Mouse (Mus musculus) layer of hippocampus, postnatal 25 days (tissue): ENCODE measurements around the gene Slc39a5. TPM values are rescaled to one million over a fixed set of nuclear protein-coding genes. Genes with fewer than 3 reads are reported as not detected.

ENCODE experiments used
- DNase-seq, 2 experiments: peaks; one replicate each; pipeline ENCODE4 v3.0.0; 2022; ENCODE audit warnings: mixed read lengths in 2 of 2, low spot score in 1 of 2; ENCODE audit errors: extremely low spot score in 1 of 2
- total RNA-seq, 2 experiments: library from RNA; stranded (reverse); gene quantifications; 2 replicates each; pipeline ENCODE4 v1.2.3; 2021

The Slc39a5 gene
- total RNA-seq, 2 experiments from 2014 or later, result not detected

DNA sequence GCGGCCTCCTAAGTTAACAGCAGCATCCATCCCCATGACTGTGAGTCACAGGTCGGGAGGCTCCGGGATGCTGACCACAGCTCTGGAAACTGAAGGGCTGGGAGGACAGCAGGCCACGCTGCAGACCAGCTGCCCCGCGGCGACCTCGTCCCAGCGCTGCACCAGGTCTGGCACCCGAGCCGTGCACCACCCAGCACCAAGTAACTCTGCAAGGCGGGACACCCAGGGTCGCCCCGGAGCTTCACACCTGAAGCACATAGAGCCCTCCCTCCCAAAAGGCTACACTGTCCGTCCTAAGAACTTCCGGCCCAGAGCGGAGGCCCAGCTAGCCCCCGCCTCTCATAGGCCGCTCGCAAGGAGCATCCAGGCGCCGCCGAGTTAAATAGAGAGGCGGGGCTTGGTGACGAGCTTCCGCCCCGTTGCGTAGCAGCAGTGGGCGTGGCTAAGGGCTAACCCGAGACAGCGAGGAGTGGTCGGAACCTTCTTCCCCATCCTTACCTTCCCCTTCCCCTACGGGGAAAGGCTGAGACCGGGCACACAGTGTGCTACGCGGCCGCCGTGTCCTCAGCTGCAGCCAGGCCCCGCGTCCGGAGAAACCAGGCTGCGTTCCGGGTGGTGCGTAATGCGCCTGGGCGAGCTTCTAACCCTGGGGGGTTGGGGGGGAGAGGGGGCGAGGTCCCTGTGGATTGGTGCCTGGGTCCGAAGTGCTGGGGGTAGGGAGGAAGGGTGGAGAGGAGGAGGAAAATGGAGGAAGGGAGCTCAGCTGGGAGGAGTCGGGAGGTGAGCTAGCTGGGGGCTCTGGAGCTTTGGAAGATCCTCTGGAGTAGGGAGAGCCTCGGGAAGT lies 10.4 kb upstream of the Slc39a5 start, which contains the start of the genes Nabp2 and Rnf41:
TSS of gene Nabp2 (minus strand) at position 282 of the 844 bp plus-strand sequence.
TSS of gene Rnf41 (plus strand) at position 447 of the 844 bp plus-strand sequence.
- DNase-seq, result peak; percentile 90 to 91

- DNase-seq, result no peak
Observed at GRCm38 (mm10) chr10:128410560-128410845, 9.5 kb upstream of the Slc39a5 start.

DNA sequence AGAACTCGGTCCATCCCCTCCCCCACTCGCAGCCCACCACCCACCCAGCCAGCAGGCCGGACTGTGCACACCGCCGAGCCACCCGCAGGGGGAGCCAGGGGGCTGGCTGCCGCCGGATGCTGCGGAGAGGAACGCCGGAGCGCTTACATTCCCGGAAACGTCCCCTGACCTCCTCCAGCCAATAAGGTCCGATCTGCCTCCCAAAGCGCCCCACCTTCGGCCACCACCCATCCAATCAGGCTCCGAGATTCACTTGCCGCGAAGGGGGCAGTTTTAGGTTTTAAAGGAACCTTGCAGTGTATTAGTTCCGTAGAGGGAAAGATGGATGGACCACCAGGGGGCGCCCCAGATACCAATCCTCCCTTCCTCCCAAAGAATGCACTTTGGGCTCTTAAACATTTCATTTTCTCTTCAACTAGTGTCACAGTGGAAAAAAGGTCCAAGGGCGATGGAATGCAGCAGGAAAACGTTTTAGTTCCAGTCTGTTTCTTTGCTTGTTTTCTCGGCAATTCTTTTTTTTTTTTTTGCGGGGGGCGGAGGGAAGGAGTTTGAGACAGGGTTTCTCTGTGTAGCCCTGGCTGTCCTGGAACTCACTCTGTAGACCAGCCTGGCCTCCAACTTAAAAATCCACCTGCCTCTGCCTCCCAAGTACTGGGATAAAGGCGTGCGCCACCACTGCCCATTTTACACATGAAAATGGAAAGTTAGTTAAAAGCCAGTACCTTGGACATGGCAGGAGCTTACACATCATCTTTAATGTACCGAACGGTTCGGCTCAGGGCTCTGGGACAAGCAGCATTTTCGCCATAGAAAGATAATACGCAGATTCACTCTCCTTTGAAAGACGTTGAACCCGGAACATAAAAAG lies 8.9 kb upstream of the Slc39a5 start:
- DNase-seq, result peak; percentile 94 to 99

DNA sequence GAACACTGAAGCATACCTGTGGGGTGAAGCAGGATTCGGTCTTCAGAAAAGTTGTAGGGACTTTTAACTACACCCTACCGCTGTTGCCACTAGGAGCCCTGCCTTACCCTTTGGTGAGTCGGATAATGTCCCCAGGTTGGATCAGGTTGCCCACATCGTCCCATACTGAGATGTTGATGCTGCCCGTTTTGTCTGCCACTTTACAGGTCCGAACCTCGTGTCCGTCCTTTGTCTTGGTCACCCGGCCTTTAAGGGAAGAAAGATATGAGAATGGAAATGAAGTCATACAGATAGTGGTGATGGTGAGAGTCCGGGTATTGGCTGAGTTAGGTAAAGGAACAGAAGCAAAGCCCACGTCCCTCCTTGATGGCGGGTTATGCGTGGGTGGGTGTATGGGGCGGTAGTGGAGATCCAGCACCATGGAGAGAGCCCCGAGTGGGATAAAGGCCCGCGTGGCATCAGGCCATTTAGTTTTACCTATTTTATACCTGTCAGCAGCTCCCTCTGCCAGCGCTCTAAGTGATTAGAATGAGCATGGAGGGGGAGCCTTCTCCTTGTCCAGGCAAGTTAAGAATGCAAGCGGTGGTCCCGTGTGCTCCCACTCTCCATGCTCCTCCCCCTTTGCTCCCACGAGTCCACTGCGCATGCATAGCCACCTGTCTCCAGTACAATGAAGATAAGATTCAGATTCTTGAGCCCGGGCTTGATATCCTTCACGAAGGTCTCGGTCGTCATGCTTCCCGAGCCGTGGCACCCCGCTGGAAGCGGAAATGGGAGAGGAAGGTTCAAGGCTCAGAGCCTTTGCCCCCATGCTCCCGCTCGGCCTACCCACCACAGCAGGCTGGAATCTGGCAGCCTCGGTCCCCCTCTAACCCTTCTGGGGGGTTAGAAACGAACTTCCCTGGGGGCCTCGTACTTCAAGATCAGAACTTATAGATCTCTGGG lies 7.8 kb upstream of the Slc39a5 start:
- DNase-seq, result peak in 1 of 2 experiments; percentile 35

GRCm38 (mm10) chr10:128403931-128404330 lies 2.9 kb upstream of the Slc39a5 start:
- DNase-seq, result no peak

GRCm38 (mm10) chr10:128401638-128402037 lies 609 bp upstream of the Slc39a5 start:
- no peak for DNase-seq

GRCm38 (mm10) chr10:128400338-128400737 lies 691 bp downstream of the Slc39a5 start:
- DNase-seq, result no peak

DNA sequence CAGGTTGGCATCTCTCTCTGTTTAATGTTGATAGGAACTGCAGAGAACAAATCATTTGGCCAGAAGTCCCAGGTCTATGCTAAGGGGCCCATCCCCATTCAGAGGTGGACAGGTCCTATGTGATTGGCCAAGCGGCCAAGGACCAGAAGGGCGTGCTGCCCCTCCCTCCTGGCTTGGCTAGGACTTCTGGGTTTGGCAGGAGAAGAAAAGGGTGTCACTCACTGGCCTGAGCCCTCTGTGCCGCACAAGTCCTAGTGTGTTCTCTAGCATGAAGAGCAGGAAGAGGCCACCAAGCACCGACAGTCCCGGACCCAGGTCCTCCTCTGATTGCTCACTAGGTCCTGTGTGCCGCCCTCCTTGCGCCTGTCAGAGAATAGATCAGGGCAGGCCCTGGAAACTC lies 3.6 kb downstream of the Slc39a5 start:
- DNase-seq, result no peak

DNA sequence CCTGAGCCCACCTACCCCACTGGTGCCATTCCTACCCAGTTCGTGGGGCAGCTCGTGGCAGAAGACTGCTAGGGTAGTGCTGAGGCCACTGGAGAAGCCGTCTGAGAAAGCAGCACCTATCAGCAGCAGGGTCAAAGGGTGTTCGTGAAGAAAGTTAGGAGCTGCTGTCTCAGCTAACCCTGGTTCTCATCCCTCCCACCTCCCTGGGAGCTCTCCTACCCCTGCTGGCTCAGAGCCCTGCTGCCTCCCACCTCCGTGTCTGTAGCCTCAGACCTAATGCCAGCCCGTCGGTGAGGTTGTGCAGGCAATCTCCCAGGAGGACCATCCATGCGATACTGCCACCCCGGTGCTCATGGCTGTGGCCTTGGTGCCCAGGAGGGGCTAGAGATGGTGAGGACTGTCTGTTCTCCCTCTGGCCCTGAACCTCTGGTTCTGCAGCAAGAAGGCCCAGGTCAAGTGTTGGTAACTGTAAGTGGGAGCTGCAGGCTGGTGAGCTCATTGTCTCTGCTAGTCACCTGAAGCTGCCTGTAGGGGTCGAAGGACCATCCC lies 4.2 kb downstream of the Slc39a5 start:
- no peak for DNase-seq

DNA sequence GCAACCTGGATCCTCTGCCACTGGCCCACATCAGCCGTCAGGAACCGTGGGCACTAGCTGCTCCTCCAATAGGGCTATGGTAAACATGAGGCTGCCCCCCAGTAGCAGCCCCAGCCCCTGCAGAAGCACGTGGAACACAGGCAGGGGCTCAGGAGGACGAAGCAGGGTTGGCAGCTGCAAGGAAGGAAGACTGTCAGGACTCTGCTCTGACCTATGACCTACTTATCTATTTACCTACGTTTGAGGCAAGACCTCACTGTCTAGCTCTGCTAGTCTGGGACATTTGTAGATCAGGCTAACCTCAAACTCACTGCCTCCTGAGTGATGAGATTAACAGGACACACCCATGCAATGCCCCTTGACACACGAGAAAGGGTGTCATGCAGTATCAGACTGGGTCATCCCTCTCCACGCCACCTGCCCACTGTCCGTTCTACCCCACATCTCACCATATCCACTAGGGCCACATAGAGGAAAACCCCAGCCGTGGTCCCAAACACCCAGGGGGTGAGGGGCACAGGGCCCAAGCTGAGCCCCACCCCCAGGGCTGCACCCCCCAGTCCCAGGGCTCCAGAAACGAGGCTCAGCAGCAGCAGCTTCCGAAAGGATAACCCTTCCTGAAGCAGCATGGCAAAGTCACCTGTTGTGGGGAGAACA lies 4.9 kb downstream of the Slc39a5 start:
- no peak for DNase-seq

DNA sequence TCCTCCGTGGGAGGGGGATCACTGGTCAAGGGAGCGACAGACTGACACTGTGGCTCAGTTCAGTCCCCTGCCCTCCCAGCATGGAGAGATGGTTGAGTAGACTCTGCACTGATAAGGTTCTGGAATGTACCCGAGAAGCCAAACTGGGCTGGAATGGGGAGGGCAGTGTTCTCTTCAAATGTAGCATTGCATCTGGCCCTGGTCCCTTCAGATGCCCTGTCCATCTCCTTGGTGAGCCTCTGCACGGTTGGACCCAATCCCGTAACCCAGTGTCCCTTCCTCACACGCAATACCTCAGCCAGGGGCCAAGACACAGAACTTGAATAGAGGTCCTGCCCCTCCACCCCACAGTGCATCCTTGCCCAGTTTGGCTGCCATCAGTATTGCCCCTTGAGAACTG lies 9.2 kb downstream of the Slc39a5 start:
- no peak for DNase-seq

GRCm38 (mm10) chr10:128390366-128390765 lies 10.7 kb downstream of the Slc39a5 start:
- DNase-seq, result no peak

GRCm38 (mm10) chr10:128389570-128389969 lies 11.5 kb downstream of the Slc39a5 start:
- DNase-seq, result no peak

GRCm38 (mm10) chr10:128388941-128389340 lies 12.1 kb downstream of the Slc39a5 start:
- no peak for DNase-seq

- DNase-seq, result no peak
Observed at GRCm38 (mm10) chr10:128385902-128386301, 15.1 kb downstream of the Slc39a5 start.

DNA sequence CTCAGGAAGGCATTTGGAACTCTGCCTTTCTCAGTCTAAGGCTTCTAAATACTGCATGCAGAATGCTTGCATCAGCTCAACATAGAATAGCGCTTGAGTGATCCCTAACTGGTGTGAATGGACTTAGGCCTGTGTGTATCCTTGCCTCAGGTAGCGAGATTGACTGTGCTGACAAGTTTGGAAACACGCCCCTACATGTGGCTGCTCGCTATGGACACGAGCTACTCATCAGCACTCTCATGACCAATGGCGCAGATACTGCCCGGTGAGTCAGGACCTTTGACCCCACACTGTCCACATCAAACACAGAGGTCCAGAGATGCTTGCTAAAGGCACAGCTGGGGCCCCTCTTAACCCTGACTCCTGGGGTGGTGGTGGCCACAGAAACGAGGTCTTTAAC lies 18.5 kb downstream of the Slc39a5 start:
- no peak for DNase-seq

DNA sequence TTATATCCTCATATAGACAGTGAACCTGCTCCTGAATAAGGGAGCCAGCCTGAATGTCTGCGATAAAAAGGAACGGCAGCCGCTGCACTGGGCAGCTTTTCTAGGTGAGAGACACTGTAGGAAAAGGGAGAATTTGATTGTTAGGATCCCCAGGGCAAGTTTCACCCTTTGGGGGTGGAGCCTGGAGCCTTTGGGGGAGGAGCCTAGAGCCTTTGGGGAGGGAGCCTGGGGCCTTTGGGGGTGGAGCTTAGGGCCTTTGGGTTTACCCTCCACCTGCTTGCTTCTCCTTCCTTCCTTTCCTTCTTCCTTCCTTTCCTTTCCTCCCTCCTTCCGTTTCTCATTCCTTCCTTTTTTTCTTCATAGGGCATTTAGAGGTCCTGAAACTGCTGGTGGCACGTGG lies 20.5 kb downstream of the Slc39a5 start:
- DNase-seq, result no peak

DNA sequence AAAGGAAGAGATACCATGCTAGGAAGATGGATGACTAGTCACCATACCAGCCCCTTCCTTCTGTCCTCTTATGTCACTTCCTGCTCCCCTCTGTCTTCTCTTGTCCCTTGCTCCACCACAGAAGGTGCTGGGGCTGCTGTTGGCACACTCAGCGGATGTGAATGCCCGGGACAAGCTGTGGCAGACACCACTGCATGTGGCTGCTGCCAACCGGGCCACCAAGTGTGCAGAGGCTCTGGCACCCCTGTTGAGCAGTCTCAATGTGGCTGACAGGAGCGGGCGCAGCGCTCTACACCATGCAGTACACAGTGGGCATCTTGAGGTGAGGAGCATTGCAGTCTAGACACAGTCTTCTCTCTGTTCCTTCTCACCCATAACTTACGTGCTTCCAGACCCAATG lies 21.8 kb downstream of the Slc39a5 start:
- no peak for DNase-seq

- DNase-seq, result no peak
Observed at GRCm38 (mm10) chr10:128378462-128378861, 22.6 kb downstream of the Slc39a5 start.
